Mouse (Mus musculus) CD4-positive naive resting alpha-beta T cell, adult 76 days (primary cell): ENCODE data around the gene Per3. TPM values are rescaled to one million over a fixed set of nuclear protein-coding genes. Genes with fewer than 3 reads are reported as not detected.

Experiments used
- total RNA-seq: library from RNA; stranded (reverse); gene quantifications from one replicate; pipeline ENCODE4 v1.2.4, GENCODE M21; 2023

Per3 gene
- total RNA-seq, result 1.6 TPM

DNA sequence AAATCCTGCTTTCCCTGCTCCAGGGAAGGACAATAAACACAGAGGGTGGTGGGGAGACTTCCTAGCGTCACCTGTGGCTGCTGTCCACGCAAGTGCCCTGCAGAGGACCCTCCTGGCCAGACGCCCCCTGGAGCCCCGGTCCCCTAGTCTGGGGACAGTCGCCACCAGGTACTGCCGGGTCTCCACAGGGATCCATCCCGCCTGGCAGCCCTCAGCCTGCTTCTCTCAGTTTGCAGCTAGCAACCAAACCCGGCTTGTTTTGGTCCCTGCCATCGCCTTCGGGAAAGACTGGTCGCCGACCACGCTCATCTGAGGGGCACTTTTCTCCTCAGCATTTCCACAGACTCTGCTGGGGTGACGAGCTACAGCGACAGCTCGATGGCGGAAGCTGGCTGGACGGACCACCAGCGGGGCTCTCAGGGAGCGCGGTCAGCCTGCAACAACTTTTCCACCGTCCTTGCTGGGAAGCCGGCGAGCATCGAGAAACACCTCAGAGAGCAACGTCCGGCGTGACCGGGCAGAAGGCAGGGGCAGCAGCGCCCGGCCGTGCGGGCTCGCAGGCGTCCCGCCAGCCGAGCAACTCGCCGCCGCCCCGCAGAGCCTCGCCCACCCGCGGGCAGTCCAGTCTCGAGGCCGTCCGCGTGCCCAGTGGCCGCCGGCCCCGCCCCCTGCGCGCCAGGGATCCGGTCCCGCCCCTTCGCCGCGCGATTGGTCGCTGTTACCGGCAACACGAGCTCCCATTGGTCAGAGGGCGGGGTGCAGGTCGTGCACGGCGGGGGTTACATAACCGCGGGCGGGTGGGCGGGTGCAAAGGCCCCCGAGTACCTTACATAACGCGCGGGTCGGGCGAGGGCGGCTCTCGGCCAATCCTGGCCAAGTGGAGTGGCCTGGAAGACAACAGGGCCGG, at the start of gene Per3:
Per3 (minus strand) TSS at position 629 of the 907 bp plus-strand sequence.

DNA sequence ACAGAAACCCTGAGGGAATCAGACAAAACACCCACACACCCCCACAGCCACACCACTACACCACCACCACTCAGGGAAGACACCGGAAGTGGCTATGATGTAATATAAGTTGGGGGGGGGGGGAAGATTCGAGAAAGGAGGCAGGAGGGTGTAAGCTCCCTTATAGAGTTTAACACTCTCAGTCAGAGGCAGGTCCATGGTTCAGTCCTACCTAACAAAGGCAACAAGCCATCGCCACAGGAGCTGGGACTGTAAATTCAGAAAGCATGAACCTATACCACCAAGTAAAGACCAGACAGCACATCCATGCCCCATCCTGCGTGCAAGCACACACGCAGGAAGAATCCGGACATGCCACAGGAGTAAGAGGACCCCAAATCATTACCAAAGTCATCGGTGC, 44.8 kb upstream of the Per3 start, which contains the start of gene Gm13090:
Gm13090 (plus strand) TSS at position 301 of the 400 bp plus-strand sequence.

DNA sequence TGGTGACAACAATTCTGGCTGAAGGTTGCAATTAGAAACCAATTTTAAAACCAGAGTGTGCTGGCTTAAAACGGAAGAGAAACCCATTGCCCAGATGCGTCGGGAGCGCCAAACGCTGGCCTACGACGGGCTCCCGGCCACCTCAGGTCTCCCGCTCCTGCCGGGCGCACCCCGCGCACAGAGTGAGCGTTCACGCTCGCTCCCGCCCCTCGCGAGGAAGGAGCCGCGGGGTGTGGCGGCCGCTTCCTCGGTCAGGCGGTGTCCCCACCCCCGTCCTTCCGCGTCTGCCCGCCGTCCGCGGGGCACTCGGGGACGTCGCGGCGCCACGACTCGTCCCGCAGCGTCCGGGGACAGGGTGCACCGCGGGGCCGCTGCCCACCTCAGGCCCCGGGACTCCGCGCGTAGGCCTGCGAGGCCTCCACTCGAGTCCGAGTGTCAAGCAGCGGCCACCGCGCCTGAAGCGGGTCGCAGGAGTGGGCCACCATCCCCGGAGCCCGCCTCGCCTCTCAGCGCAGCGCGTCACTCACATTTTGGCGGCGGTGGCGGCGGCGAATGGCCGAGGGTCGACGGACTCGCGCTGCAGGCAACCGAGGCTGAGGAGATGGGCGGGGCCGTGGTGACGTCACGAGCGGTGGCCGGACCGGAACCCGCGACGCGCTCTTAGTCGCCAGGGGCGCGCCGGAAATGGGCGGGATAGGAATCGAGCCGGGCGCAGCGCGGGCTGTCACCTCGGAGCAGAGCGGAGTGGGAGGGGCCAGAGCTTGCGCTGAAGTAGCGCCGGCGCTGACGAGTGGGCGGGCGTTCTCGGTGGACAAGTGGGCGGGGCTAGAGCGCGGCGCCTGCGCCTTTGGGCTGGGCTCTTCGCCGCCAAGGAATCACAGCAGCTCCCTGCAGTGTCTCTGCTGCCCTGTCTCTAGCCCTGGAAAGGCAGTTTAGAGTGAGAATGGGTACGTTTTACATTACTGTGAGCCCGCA, 13.2 kb upstream of the Per3 start, which contains the start of gene Vamp3:
Vamp3 (minus strand) TSS at position 617 of the 975 bp plus-strand sequence.

DNA sequence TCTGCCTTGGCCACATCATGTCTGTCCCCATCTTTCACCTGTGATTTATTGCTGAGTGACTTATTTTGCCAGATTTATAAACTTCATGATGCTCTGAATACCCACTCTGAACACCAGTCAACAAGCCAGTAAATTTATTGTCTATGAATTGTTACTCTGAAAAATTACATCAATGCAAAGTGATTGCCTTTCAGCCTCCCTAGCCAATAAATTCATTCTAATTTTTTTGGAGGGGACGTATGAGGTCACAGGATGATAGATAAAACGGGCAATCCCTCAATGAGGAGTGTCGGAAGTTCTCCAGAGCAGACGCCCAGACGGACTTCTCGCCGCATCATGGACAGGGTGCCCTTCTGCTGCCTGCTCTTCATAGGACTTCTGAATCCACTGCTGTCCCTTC, 47.7 kb downstream of the Per3 start, which contains the start of gene Uts2:
Uts2 (plus strand) TSS at position 301 of the 400 bp plus-strand sequence.

Other genes with a start within 250 kb of the Per3 start
- gene Errfi1, start 190.7 kb downstream of the Per3 start, total RNA-seq, result 34.2 TPM
- gene Park7, start 130.2 kb downstream of the Per3 start, total RNA-seq, result 118 TPM
- 5.5 TPM for gene Tnfrsf9, start 130.1 kb downstream of the Per3 start, total RNA-seq
- gene Uts2, start 47.6 kb downstream of the Per3 start, total RNA-seq, result not detected
- gene Vamp3, start 13.3 kb upstream of the Per3 start, total RNA-seq, result 109 TPM
- gene Gm13090, start 44.9 kb upstream of the Per3 start, total RNA-seq, result not detected